7 mouse cellular contexts compared by ENCODE assay signal in the genomic region with DNA sequence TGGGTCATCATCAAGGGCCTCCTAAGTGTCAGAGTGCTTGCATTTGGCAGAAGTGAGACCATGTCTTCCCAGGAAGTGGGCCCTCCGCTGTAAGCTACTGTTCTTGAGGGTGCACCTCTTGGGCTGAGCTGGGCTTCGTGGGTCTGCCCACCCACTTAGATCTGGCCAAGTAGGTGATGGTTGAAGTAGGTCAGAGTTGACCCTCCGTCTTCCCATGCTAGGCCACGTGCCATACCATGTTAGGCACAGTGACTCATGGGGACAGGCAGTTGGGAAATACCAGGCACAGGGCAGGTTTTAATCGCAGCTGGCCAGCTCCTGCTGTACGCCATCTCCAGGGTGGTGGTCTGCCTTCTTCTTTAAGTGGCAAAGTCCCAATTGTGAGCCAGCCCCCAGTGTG. TPM values are rescaled to one million over a fixed set of nuclear protein-coding genes. Genes with fewer than 3 reads are reported as not detected.
DNase-seq lines count a peak whose midpoint lies in the region; ATAC-seq lines count a peak whose summit lies in the region.

No protein-coding gene starts in this region.

- peak overlapping the region; percentile 95; the same call in 1 of the 2 replicates for H3K4me2 ChIP-seq in kidney, embryonic 15.5 days
- H3K4me2 ChIP-seq in liver, embryonic 16.5 days (ENCODE audit: low read depth, low read length): no peak overlapping the region

- H3K27ac ChIP-seq in kidney, embryonic 15.5 days: no peak overlapping the region
- peak overlapping the region; percentile 97 for H3K27ac ChIP-seq in brown adipose tissue, adult 24 weeks (replicated peaks; ENCODE audit: low read depth, low read length)
- peak overlapping the region; percentile 12; the same call in 1 of the 2 replicates for H3K27ac ChIP-seq in liver, embryonic 16.5 days (ENCODE audit: low read length)

- H3K9me3 ChIP-seq in kidney, embryonic 15.5 days (replicated peaks): no peaks in the 10 kb centered on the region
- H3K9me3 ChIP-seq in liver, embryonic 16.5 days (replicated peaks; ENCODE audit: control insufficient read depth, low read length): no peaks in the 10 kb centered on the region

- peaks cover 16% of the 10 kb centered on the region for H3K27me3 ChIP-seq in kidney, embryonic 15.5 days
- peaks cover 21% of the 10 kb centered on the region for H3K27me3 ChIP-seq in liver, embryonic 16.5 days (ENCODE audit: control insufficient read depth, insufficient read depth, low read depth, low read length)

- peaks cover 25% of the 10 kb centered on the region for H3K36me3 ChIP-seq in kidney, embryonic 15.5 days
- peaks cover 3% of the 10 kb centered on the region for H3K36me3 ChIP-seq in liver, embryonic 16.5 days (ENCODE audit: control insufficient read depth, insufficient read depth)

- H3K9ac ChIP-seq in kidney, embryonic 15.5 days: 0 out of 2 replicates have a peak overlapping the region, but pooled peaks have one; percentile 1
- no peak overlapping the region for H3K9ac ChIP-seq in liver, embryonic 16.5 days (ENCODE audit: low read depth, low read length)

- peaks cover 53% of the 10 kb centered on the region for H3K4me1 ChIP-seq in kidney, embryonic 15.5 days
- peaks cover 26% of the 10 kb centered on the region for H3K4me1 ChIP-seq in brown adipose tissue, adult 24 weeks (ENCODE audit: control insufficient read depth, insufficient read depth, insufficient read length, low read length)
- H3K4me1 ChIP-seq in liver, embryonic 16.5 days (ENCODE audit: control insufficient read depth, low read depth, low read length): peaks cover 27% of the 10 kb centered on the region

- no peak for ATAC-seq in kidney, embryonic 15.5 days (replicated peaks; ENCODE audit: low FRiP score)
- no peak for ATAC-seq in liver, embryonic 16.5 days (ENCODE audit: low read depth)

- no peak for DNase-seq in kidney, adult 8-10 months
- DNase-seq in adrenal gland, adult 8-10 months: peak; percentile 45
- DNase-seq in embryo, embryonic 10 days (ENCODE audit: low spot score): no peak
- no peak for DNase-seq in frontal cortex, postnatal 36 days (ENCODE audit: low spot score in 2 of 2)

- WGBS in kidney, embryonic 15.5 days: 87% methylated on average over 6 of the region's 6 CpGs
- WGBS in liver, embryonic 16.5 days (ENCODE audit: insufficient replicate concordance): 74% methylated on average over 6 of the region's 6 CpGs

- no peak overlapping the region for H3K4me3 ChIP-seq in kidney, embryonic 15.5 days (replicated peaks)
- H3K4me3 ChIP-seq in brown adipose tissue, adult 24 weeks (ENCODE audit: insufficient read depth, low read depth, low read length): peak overlapping the region; percentile 91
- H3K4me3 ChIP-seq in liver, embryonic 16.5 days (ENCODE audit: low read depth, low read length): no peak overlapping the region

RNA-seq across cellular contexts. Expression of a gene that starts 1.7 kb away (rescaled TPM):
- polyA plus RNA-seq in kidney, embryonic 15.5 days (2015; fragmentation: Nextera tagmentation; extraction: Ambion mirVana): 36.3 and 41.7 TPM in 2 replicates
- 100 to 1,000 TPM; 256 to 532 (median 452) TPM for total RNA-seq in adrenal gland, adult 8-10 months (2022)
- 2,152 and 2,404 TPM in 2 replicates for polyA plus RNA-seq in brown adipose tissue, adult 24 weeks (2012; ENCODE audit: insufficient read depth, insufficient read length, missing spikeins)
- 14.9 and 15.5 TPM in 2 replicates for polyA plus RNA-seq in liver, embryonic 16.5 days (2015; fragmentation: Nextera tagmentation; extraction: Ambion mirVana)

RNA-seq across cellular contexts. Expression of a gene that starts 4.2 kb away (rescaled TPM):
- polyA plus RNA-seq in kidney, embryonic 15.5 days (2015; fragmentation: Nextera tagmentation; extraction: Ambion mirVana): 19.3 and 22.0 TPM in 2 replicates
- total RNA-seq in adrenal gland, adult 8-10 months (2022): 10 to 100 TPM; 11.7 to 21.1 (median 18.7) TPM
- polyA plus RNA-seq in brown adipose tissue, adult 24 weeks (2012; ENCODE audit: insufficient read depth, insufficient read length, missing spikeins): 9.8 and 11.8 TPM in 2 replicates
- polyA plus RNA-seq in liver, embryonic 16.5 days (2015; fragmentation: Nextera tagmentation; extraction: Ambion mirVana): 3.7 and 4.8 TPM in 2 replicates

RNA-seq across cellular contexts. Expression of a gene that starts 9.6 kb away (rescaled TPM):
- 1,339 and 1,510 TPM in 2 replicates for polyA plus RNA-seq in kidney, embryonic 15.5 days (2015; fragmentation: Nextera tagmentation; extraction: Ambion mirVana)
- total RNA-seq in adrenal gland, adult 8-10 months (2022): 1,000 to 10,000 TPM in 3 of 4 experiments, 100 to 1,000 TPM in 1; 998 to 1,129 (median 1,024) TPM
- 1,680 and 2,099 TPM in 2 replicates for polyA plus RNA-seq in brown adipose tissue, adult 24 weeks (2012; ENCODE audit: insufficient read depth, insufficient read length, missing spikeins)
- 644 and 698 TPM in 2 replicates for polyA plus RNA-seq in liver, embryonic 16.5 days (2015; fragmentation: Nextera tagmentation; extraction: Ambion mirVana)

RNA-seq across cellular contexts. Expression of a gene that starts 10.5 kb away (rescaled TPM):
- 30.9 and 34.8 TPM in 2 replicates for polyA plus RNA-seq in kidney, embryonic 15.5 days (2015; fragmentation: Nextera tagmentation; extraction: Ambion mirVana)
- 100 to 1,000 TPM; 323 to 455 (median 409) TPM for total RNA-seq in adrenal gland, adult 8-10 months (2022)
- polyA plus RNA-seq in brown adipose tissue, adult 24 weeks (2012; ENCODE audit: insufficient read depth, insufficient read length, missing spikeins): 223 and 257 TPM in 2 replicates
- polyA plus RNA-seq in liver, embryonic 16.5 days (2015; fragmentation: Nextera tagmentation; extraction: Ambion mirVana): 5.3 and 6.9 TPM in 2 replicates

RNA-seq across cellular contexts. Expression of a gene that starts 12.9 kb away (rescaled TPM):
- 10.5 and 12.6 TPM in 2 replicates for polyA plus RNA-seq in kidney, embryonic 15.5 days (2015; fragmentation: Nextera tagmentation; extraction: Ambion mirVana)
- total RNA-seq in adrenal gland, adult 8-10 months (2022): 1 to 10 TPM; 1.0 to 2.3 (median 1.4) TPM
- polyA plus RNA-seq in brown adipose tissue, adult 24 weeks (2012; ENCODE audit: insufficient read depth, insufficient read length, missing spikeins): 0.58 and 0.75 TPM in 2 replicates
- 8.8 and 9.7 TPM in 2 replicates for polyA plus RNA-seq in liver, embryonic 16.5 days (2015; fragmentation: Nextera tagmentation; extraction: Ambion mirVana)

Comparison
In these comparisons a context has a peak if more than half of its experiments do, and no peak if none do; other contexts are left out.
1. RNA of a gene that starts 1.7 kb away (polyA plus RNA-seq): 2,152 to 2,404 TPM in brown adipose tissue, adult 24 weeks; 36.3 to 41.7 TPM in kidney, embryonic 15.5 days and 14.9 to 15.5 TPM in liver, embryonic 16.5 days; every median in the first group is over 10 times any median in the second.